Mouse (Mus musculus) spleen, adult 2 months (tissue): Measurements from ENCODE around the gene Gimap5.

Experiments
- CTCF ChIP-seq: fragments of 200-500 bp; IDR thresholded peaks from 2 replicates; pipeline ENCODE4 v1.5.1; 2011; ENCODE audit warnings: mild to moderate bottlenecking, inconsistent platforms; ENCODE audit not compliant: insufficient read depth, insufficient read length, insufficient replicate concordance; ENCODE audit errors: extremely low read depth
- POLR2A ChIP-seq: fragments of 200-500 bp; IDR thresholded peaks from 2 replicates; pipeline ENCODE4 v1.6.1; 2011; ENCODE audit warnings: low read depth, low read length, inconsistent platforms

GRCm38 (mm10) chr6:48733660-48734059 lies 12.3 kb upstream of the Gimap5 start:
- TF ChIP-seq POLR2A = no peak
- no peak for TF ChIP-seq CTCF
